19 mouse cellular contexts compared by ENCODE assay signal in the genomic region with DNA sequence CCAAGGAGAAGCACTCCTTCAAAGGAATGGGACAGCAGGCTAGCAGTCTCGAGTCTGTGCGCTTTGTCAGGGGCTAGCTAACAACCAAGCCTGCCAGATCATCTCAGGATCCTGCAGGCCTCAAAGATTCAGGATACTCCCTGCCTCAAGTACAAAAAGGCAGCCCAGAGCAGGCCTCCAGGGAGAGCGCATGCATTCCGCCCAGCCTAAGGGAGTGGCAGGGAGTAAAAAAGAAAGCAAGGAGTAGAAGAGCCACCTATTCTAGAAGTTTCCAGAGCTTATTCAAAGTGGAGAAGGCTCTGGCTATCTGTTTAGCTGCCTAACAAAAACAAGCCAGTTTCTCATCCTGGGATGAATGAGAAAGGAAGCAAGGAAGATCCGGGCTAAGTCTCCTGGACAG.
DNase-seq lines count a peak whose midpoint lies in the region; ATAC-seq and TF ChIP-seq lines count a peak whose summit lies in the region.
"Had no signal": no experiment of that assay in that cellular context is flagged by ENCODE, and none has a peak within 500 bp of the region (broad histone marks: within the 10 kb centered on the region; RNA-seq: fewer than 3 reads in every experiment).

No protein-coding gene starts in this region.

- H3K27ac ChIP-seq in gastrocnemius, adult 2 months, result peak overlapping the region; percentile 57
- peak overlapping the region; percentile 25; the same call in 1 of the 2 replicates for H3K27ac ChIP-seq in heart, embryonic 16.5 days (ENCODE audit: low read length)
- no peak overlapping the region for H3K27ac ChIP-seq in heart, embryonic 11.5 days (ENCODE audit: low read depth, low read length)
- H3K27ac ChIP-seq in small intestine, adult 2 months (ENCODE audit: insufficient read depth, low read depth, low read length), result peak overlapping the region; percentile 26; the same call in 1 of the 2 replicates
- H3K27ac ChIP-seq in liver, embryonic 12.5 days, result no peak overlapping the region
- H3K27ac ChIP-seq: forebrain, embryonic 15.5 days; hindbrain, embryonic 10.5 days; limb, embryonic 15.5 days had no signal

- H3K4me3 ChIP-seq in gastrocnemius, adult 2 months, result no peak overlapping the region
- H3K4me3 ChIP-seq in heart, embryonic 16.5 days (ENCODE audit: low read length), result no peak overlapping the region
- no peak overlapping the region for H3K4me3 ChIP-seq in heart, embryonic 11.5 days (ENCODE audit: low read depth, low read length)
- no peak overlapping the region for H3K4me3 ChIP-seq in small intestine, adult 2 months (ENCODE audit: low read depth, low read length)
- no peak overlapping the region for H3K4me3 ChIP-seq in liver, embryonic 12.5 days
- H3K4me3 ChIP-seq: forebrain, embryonic 15.5 days; hindbrain, embryonic 10.5 days; limb, embryonic 15.5 days had no signal

- TF ChIP-seq POLR2A in small intestine, adult 2 months (IDR thresholded peaks at IDR 0.05; ENCODE audit: low read depth, low read length), result no peak

- DNase-seq in gastrocnemius, adult 2 months, result peak; percentile 55
- no peak for DNase-seq in gastrocnemius, postnatal 10 days
- peak; percentile 27 for DNase-seq in R1 (ENCODE audit: low read depth, low spot score)
- DNase-seq: adrenal gland, postnatal 14 days; cerebellum, adult 18-20 months; cerebellum, postnatal 36 days; kidney, postnatal 36 days; liver, postnatal 0 days; lung, postnatal 36 days; right cerebral cortex, adult 18-20 months; spleen, adult 18-20 months; thymus, postnatal 25 days had no signal

- no peaks in the 10 kb centered on the region for H3K9me3 ChIP-seq in heart, embryonic 16.5 days (replicated peaks; ENCODE audit: control insufficient read depth, low read length)
- H3K9me3 ChIP-seq in heart, embryonic 11.5 days (replicated peaks; ENCODE audit: control insufficient read depth, low read length), result no peaks in the 10 kb centered on the region
- H3K9me3 ChIP-seq in liver, embryonic 12.5 days (replicated peaks), result no peaks in the 10 kb centered on the region
- H3K9me3 ChIP-seq: forebrain, embryonic 15.5 days; limb, embryonic 15.5 days had no signal

- intact Hi-C loops in gastrocnemius, adult 2 months (cut with DNase I), result no loop called here

- H3K4me1 ChIP-seq in heart, embryonic 16.5 days (ENCODE audit: control insufficient read depth, insufficient read depth, low read length), result no peaks in the 10 kb centered on the region
- 0 out of 2 replicates have a peak, but pooled peaks cover 3% of the 10 kb centered on the region for H3K4me1 ChIP-seq in heart, embryonic 11.5 days (ENCODE audit: control insufficient read depth, insufficient read depth, low read length)
- H3K4me1 ChIP-seq in small intestine, adult 2 months (ENCODE audit: control insufficient read depth, insufficient read depth, insufficient read length, low read length), result peaks cover 19% of the 10 kb centered on the region
- no peaks in the 10 kb centered on the region for H3K4me1 ChIP-seq in liver, embryonic 12.5 days
- H3K4me1 ChIP-seq: forebrain, embryonic 15.5 days had no signal

- no peak overlapping the region for H3K4me2 ChIP-seq in heart, embryonic 16.5 days (ENCODE audit: low read depth, low read length)
- no peak overlapping the region for H3K4me2 ChIP-seq in heart, embryonic 11.5 days
- no peak overlapping the region for H3K4me2 ChIP-seq in liver, embryonic 12.5 days
- H3K4me2 ChIP-seq: forebrain, embryonic 15.5 days; limb, embryonic 15.5 days had no signal

- no peaks in the 10 kb centered on the region for H3K36me3 ChIP-seq in heart, embryonic 16.5 days (ENCODE audit: control insufficient read depth, insufficient read depth)
- no peaks in the 10 kb centered on the region for H3K36me3 ChIP-seq in heart, embryonic 11.5 days (ENCODE audit: control insufficient read depth, insufficient read depth, low read length)
- no peaks in the 10 kb centered on the region; the same call in 1 of the 2 replicates for H3K36me3 ChIP-seq in small intestine, adult 2 months (ENCODE audit: control insufficient read depth, insufficient read depth, low read length)
- H3K36me3 ChIP-seq in liver, embryonic 12.5 days, result no peaks in the 10 kb centered on the region
- H3K36me3 ChIP-seq: forebrain, embryonic 15.5 days; hindbrain, embryonic 10.5 days; limb, embryonic 15.5 days had no signal

- no peak for TF ChIP-seq CTCF in gastrocnemius, adult 2 months (IDR thresholded peaks at IDR 0.05)
- no peak for TF ChIP-seq CTCF in small intestine, adult 2 months (IDR thresholded peaks at IDR 0.05; ENCODE audit: extremely low read depth, insufficient read length, insufficient replicate concordance, low read depth, low read length)

- no peak for ATAC-seq in heart, embryonic 16.5 days (replicated peaks; ENCODE audit: extremely low read depth, insufficient read depth, low FRiP score)
- ATAC-seq in heart, embryonic 11.5 days (replicated peaks; ENCODE audit: insufficient number of reproducible peaks, low FRiP score, low TSS enrichment), result no peak
- ATAC-seq in liver, embryonic 12.5 days, result no peak
- ATAC-seq: forebrain, embryonic 15.5 days; liver, postnatal 0 days had no signal

- WGBS in heart, embryonic 16.5 days, result 69% methylated on average over 5 of the region's 5 CpGs
- 70% methylated on average over 5 of the region's 5 CpGs for WGBS in heart, embryonic 11.5 days (ENCODE audit: insufficient replicate concordance)
- 57% methylated on average over 5 of the region's 5 CpGs for WGBS in small intestine, adult 2 months
- WGBS in liver, embryonic 12.5 days (ENCODE audit: insufficient replicate concordance), result 77% methylated on average over 5 of the region's 5 CpGs

- H3K9ac ChIP-seq in heart, embryonic 16.5 days (ENCODE audit: low read length), result no peak overlapping the region
- no peak overlapping the region for H3K9ac ChIP-seq in heart, embryonic 11.5 days (ENCODE audit: low read depth, low read length)
- no peak overlapping the region for H3K9ac ChIP-seq in liver, embryonic 12.5 days
- H3K9ac ChIP-seq: forebrain, embryonic 15.5 days; limb, embryonic 15.5 days; liver, postnatal 0 days had no signal

- no peaks in the 10 kb centered on the region for H3K27me3 ChIP-seq in heart, embryonic 16.5 days (ENCODE audit: control insufficient read depth, insufficient read depth, low read length)
- H3K27me3 ChIP-seq in heart, embryonic 11.5 days (ENCODE audit: control insufficient read depth, insufficient read depth, low read length), result no peaks in the 10 kb centered on the region
- H3K27me3 ChIP-seq in small intestine, adult 2 months (ENCODE audit: control insufficient read depth, insufficient read depth, low read length), result no peaks in the 10 kb centered on the region
- no peaks in the 10 kb centered on the region for H3K27me3 ChIP-seq in liver, embryonic 12.5 days (replicated peaks)
- H3K27me3 ChIP-seq: forebrain, embryonic 15.5 days; limb, embryonic 15.5 days had no signal

Comparison
In these comparisons a context has a peak if more than half of its experiments do, and no peak if none do; other contexts are left out.
1. H3K27ac ChIP-seq: peak in gastrocnemius, adult 2 months (single experiment), heart, embryonic 16.5 days (single experiment) and small intestine, adult 2 months (single experiment); none in heart, embryonic 11.5 days (single experiment) and liver, embryonic 12.5 days (single experiment).